Mouse (Mus musculus) stomach, postnatal 0 days (tissue): ENCODE measurements around the gene Plk5. TPM values are rescaled to one million over a fixed set of nuclear protein-coding genes. Genes with fewer than 3 reads are reported as not detected.

Source experiments
- ATAC-seq: fragments of 200-750 bp; cut with Nextera tagmentation; 2 replicates; pipeline ENCODE4 v1.8.0; 2017; ENCODE audit not compliant: low FRiP score, low TSS enrichment
- DNase-seq: peaks from one replicate; pipeline ENCODE4 v3.0.0-alpha.2; 2016; ENCODE audit warnings: low spot score
- H3K27ac ChIP-seq: fragments of 300-500 bp; sonication (generic); replicated peaks from 2 replicates; pipeline ENCODE4 v1.5.1; 2014; ENCODE audit warnings: mild to moderate bottlenecking, control low read depth
- H3K27me3 ChIP-seq: fragments of 300-500 bp; sonication (generic); 2 replicates; pipeline ENCODE4 v1.6.1; 2014; ENCODE audit warnings: low read length; ENCODE audit not compliant: control insufficient read depth, insufficient read depth
- H3K36me3 ChIP-seq: fragments of 300-500 bp; sonication (generic); 2 replicates; pipeline ENCODE4 v1.6.1; 2014; ENCODE audit warnings: low read length, mixed read lengths; ENCODE audit not compliant: control insufficient read depth, insufficient read depth
- H3K4me1 ChIP-seq: fragments of 300-500 bp; sonication (generic); replicated peaks from 2 replicates; pipeline ENCODE4 v1.6.1; 2014; ENCODE audit warnings: antibody characterized with exemption; ENCODE audit not compliant: control insufficient read depth, insufficient read depth
- H3K4me2 ChIP-seq: fragments of 300-500 bp; sonication (generic); replicated peaks from 2 replicates; pipeline ENCODE4 v1.6.1; 2014; ENCODE audit warnings: low read depth, mild to moderate bottlenecking, control low read depth, moderate library complexity
- H3K4me3 ChIP-seq: fragments of 300-500 bp; sonication (generic); 2 replicates; pipeline ENCODE4 v1.5.1; 2014; ENCODE audit warnings: low read depth, low read length, control low read depth
- H3K9ac ChIP-seq: fragments of 300-500 bp; sonication (generic); 2 replicates; pipeline ENCODE4 v1.6.1; 2014; ENCODE audit warnings: mild to moderate bottlenecking, low read length, control low read depth, mixed read lengths
- H3K9me3 ChIP-seq: fragments of 300-500 bp; sonication (generic); 2 replicates; pipeline ENCODE4 v1.6.1; 2016; ENCODE audit warnings: low read length; ENCODE audit not compliant: control insufficient read depth
- CTCF ChIP-seq: IDR thresholded peaks from 2 replicates; pipeline ENCODE4 v1.5.1; 2016; ENCODE audit warnings: antibody characterized with exemption, low read depth, mild to moderate bottlenecking, moderate library complexity
- EP300 ChIP-seq: optimal IDR thresholded peaks from 2 replicates; pipeline ENCODE3; 2016; ENCODE audit warnings: antibody characterized with exemption
- WGBS: fragments of 180-500 bp; shearing (Covaris S2); extraction: QIAGEN DNeasy Blood & Tissue Kit; methylation state at CpG from one replicate; pipeline ENCODE4 v1.1.7; 2014; 5-methylcytosine and 5-hydroxymethylcytosine counted together
- polyA plus RNA-seq: library from polyadenylated mRNA; unstranded; fragments of >200 nt; fragmentation: Nextera tagmentation; extraction: Ambion mirVana; gene quantifications from 2 replicates; pipeline ENCODE4 v1.2.1, GENCODE M21; 2015

Plk5 gene
- polyA plus RNA-seq, 1 experiment from 2014 or later, result 0.07 TPM

DNA sequence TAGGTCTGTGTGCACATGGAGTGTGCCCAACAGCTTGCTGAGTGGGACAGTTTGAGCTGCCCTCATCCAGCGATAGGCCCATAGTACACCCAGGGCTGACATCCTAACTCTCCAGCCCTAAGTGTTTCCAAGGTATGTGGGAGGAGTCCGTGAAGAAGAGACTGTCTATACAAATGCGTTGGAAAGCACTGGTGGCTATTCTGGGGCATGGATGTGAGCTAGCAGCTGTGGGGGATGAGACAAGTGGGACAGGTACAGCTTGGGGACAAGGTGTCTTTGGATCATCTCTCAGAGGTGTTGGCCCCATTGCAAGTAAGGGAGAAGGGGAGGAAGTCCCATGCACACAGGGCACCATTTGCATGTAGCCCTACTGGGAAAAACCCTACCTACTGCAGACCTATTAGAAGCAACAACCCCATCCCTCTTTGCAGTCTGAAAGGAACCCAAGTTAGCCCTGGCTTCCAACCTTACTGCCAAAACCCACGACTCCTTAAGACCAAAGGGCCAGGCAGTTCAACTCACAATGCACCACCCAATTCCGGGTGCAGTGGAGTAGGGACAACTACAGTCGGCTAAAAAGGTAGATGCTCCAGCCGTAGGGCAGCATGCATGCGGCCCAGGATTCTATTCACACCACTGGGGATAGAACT, 41.4 kb downstream of the Plk5 start:
- H3K27ac ChIP-seq, result peak overlapping the region; percentile 99
- peaks cover 26% of the 10 kb centered on the region for H3K36me3 ChIP-seq
- H3K4me1 ChIP-seq, result peaks cover 3% of the 10 kb centered on the region
- ATAC-seq (no peak), DNase-seq (no peak)
- H3K4me3 ChIP-seq, result peak overlapping the region; percentile 78
- H3K9ac ChIP-seq, result peak overlapping the region; percentile 23; the same call in 1 of the 2 replicates
- H3K4me2 ChIP-seq, result peak overlapping the region; percentile 82
- no peaks in the 10 kb centered on the region for H3K9me3 ChIP-seq
- no peaks in the 10 kb centered on the region for H3K27me3 ChIP-seq
- TF ChIP-seq EP300 (no peak), CTCF (no peak)
- 21% methylated on average over 8 of the region's 8 CpGs for WGBS

DNA sequence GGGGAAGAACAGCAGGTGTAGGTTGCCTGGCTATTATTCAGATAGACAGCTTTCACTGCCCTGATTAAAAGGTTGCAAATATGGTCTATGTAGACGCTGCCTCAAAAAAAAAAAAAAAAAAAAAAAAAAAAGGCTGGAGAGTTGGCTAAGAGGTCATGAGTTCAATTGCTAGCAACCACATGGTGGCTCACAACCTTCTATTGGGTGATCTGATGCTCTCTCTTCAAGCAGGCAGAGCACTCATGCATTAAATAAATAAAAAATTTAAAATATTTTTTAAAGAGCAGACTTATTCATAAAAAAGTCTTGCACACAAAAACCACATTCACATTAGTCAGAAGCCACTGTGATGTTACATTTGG, 41.9 kb downstream of the Plk5 start:
- peak overlapping the region; percentile 78 for H3K4me3 ChIP-seq
- peak overlapping the region; percentile 68 for H3K9ac ChIP-seq
- peak overlapping the region; percentile 99 for H3K27ac ChIP-seq
- H3K27me3 ChIP-seq, result no peaks in the 10 kb centered on the region
- ATAC-seq (no peak), DNase-seq (no peak)
- no peak for TF ChIP-seq CTCF
- TF ChIP-seq EP300, result no peak
- peak overlapping the region; percentile 82 for H3K4me2 ChIP-seq
- 0% methylated on average over 1 of the region's 1 CpGs for WGBS
- no peaks in the 10 kb centered on the region for H3K9me3 ChIP-seq
- peaks cover 3% of the 10 kb centered on the region for H3K4me1 ChIP-seq
- H3K36me3 ChIP-seq, result peaks cover 23% of the 10 kb centered on the region

- H3K36me3 ChIP-seq, result peaks cover 22% of the 10 kb centered on the region
- peak overlapping the region; percentile 82 for H3K4me2 ChIP-seq
- peaks cover 3% of the 10 kb centered on the region for H3K4me1 ChIP-seq
- ATAC-seq, result peak; percentile 88
- no peak for TF ChIP-seq EP300
- TF ChIP-seq CTCF, result peak; percentile 22
- WGBS, result under 1% methylated on average over 55 of the region's 59 CpGs
- H3K27ac ChIP-seq, result peak overlapping the region; percentile 99
- DNase-seq, result peak; percentile 99
- H3K27me3 ChIP-seq, result no peaks in the 10 kb centered on the region
- peak overlapping the region; percentile 93 for H3K9ac ChIP-seq
- no peaks in the 10 kb centered on the region for H3K9me3 ChIP-seq
- H3K4me3 ChIP-seq, result peak overlapping the region; percentile 78
These were observed 42.5 kb downstream of the Plk5 start for GRCm38 (mm10) chr10:80398719-80399190.

DNA sequence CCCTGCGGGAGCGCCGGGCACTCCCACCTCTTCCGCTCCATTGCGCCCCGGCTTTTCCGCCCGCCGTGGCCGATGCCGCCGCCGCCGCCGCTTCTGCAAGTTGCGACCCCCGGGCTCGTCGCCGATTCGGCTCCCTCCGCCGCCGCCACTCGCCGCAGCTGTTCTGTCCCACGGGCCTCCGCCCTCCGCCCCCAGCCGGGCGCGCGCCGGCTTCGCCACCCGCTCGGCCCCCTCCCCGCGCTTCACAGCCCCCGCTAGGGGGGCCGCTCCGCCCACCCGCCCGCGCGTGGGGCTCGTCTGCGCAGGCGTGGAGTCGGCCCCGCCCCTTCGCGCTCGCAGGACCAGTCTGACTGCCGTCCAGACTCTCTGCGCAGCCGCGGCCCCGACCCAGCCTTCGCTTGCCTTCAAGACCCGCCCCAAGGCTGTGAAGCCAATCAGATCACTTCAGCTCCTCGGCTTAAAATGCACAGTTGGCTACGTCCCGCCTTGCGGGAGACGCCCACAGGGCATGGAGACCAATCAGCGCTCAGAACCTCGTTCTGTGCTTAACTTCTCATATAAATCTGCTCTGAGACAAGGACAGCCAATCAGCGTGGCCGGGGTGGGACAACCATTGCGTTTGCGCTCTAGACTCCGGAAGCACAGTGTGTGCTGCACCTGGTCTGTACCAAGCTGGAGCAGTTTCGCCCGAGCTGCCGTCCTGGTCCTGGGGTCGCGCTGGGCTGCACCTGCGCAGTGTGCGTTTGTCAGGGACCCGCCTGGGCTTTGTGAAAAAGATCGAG, 43.1 kb downstream of the Plk5 start, which contains the start of gene Mbd3:
Gene Mbd3, minus strand, starts transcription at position 360 of the 782 bp plus-strand sequence.
- H3K36me3 ChIP-seq, result peaks cover 18% of the 10 kb centered on the region
- H3K9ac ChIP-seq, result peak within 1 kb of the TSS; percentile 93
- H3K4me2 ChIP-seq, result peak within 1 kb of the TSS; percentile 82
- DNase-seq (peak; percentile 98), ATAC-seq (peak; percentile 96)
- H3K9me3 ChIP-seq, result no peaks in the 10 kb centered on the region
- TF ChIP-seq EP300, result no peak
- no peak for TF ChIP-seq CTCF
- peaks cover 3% of the 10 kb centered on the region for H3K4me1 ChIP-seq
- peak within 1 kb of the TSS; percentile 78 for H3K4me3 ChIP-seq
- H3K27ac ChIP-seq, result peak within 1 kb of the TSS; percentile 99
- WGBS, result under 1% methylated on average over 68 of the region's 82 CpGs
- H3K27me3 ChIP-seq, result no peaks in the 10 kb centered on the region

GRCm38 (mm10) chr10:80399973-80400703, 43.9 kb downstream of the Plk5 start:
- WGBS, result 11% methylated on average over 17 of the region's 17 CpGs
- H3K4me3 ChIP-seq, result peak overlapping the region; percentile 50
- H3K4me2 ChIP-seq, result peak overlapping the region; percentile 77
- no peaks in the 10 kb centered on the region for H3K27me3 ChIP-seq
- peaks cover 13% of the 10 kb centered on the region for H3K36me3 ChIP-seq
- H3K9me3 ChIP-seq, result no peaks in the 10 kb centered on the region
- H3K9ac ChIP-seq, result peak overlapping the region; percentile 67
- peaks cover 3% of the 10 kb centered on the region for H3K4me1 ChIP-seq
- ATAC-seq (no peak), DNase-seq (no peak)
- TF ChIP-seq EP300 (no peak), CTCF (no peak)
- H3K27ac ChIP-seq, result peak overlapping the region; percentile 90
